Mouse (Mus musculus) heart, postnatal 0 days (tissue): ENCODE measurements at regions not wholly inside any gene's neighbourhood (a gene's known extent, or its start where the extent isn't known, plus 50 kb on each side); places are given as distances from the start of the nearest gene placed in this dataset.

Source experiments
- ATAC-seq: fragments of 200-750 bp; cut with Nextera tagmentation; 2 replicates; pipeline ENCODE4 v1.8.0; 2017; ENCODE audit warnings: low read depth, moderate number of reproducible peaks, moderate library complexity; ENCODE audit not compliant: insufficient read depth
- DNase-seq: peaks from one replicate; pipeline ENCODE4 v3.0.0-alpha.2; 2016; ENCODE audit warnings: low spot score
- H3K27ac ChIP-seq: fragments of 300-500 bp; sonication (generic); 2 replicates; pipeline ENCODE4 v1.5.1; 2014; ENCODE audit warnings: low read depth, mild to moderate bottlenecking
- H3K27me3 ChIP-seq: fragments of 300-500 bp; sonication (generic); 2 replicates; pipeline ENCODE4 v1.6.1; 2014; ENCODE audit warnings: low read length, mixed read lengths; ENCODE audit not compliant: control insufficient read depth, insufficient read depth
- H3K36me3 ChIP-seq: fragments of 300-500 bp; sonication (generic); replicated peaks from 2 replicates; pipeline ENCODE4 v1.6.1; 2014; ENCODE audit warnings: low read length, mixed read lengths; ENCODE audit not compliant: control insufficient read depth, insufficient read depth
- H3K4me1 ChIP-seq: fragments of 300-500 bp; sonication (generic); 2 replicates; pipeline ENCODE4 v1.6.1; 2014; ENCODE audit warnings: antibody characterized with exemption; ENCODE audit not compliant: control insufficient read depth, insufficient read depth
- H3K4me2 ChIP-seq: fragments of 300-500 bp; sonication (generic); 2 replicates; pipeline ENCODE4 v1.6.1; 2014; ENCODE audit warnings: low read depth, mild to moderate bottlenecking, low read length, moderate library complexity
- H3K4me3 ChIP-seq: fragments of 300-500 bp; sonication (generic); 2 replicates; pipeline ENCODE4 v1.5.1; 2014; ENCODE audit warnings: low read depth, low read length
- H3K9ac ChIP-seq: fragments of 300-500 bp; sonication (generic); replicated peaks from 2 replicates; pipeline ENCODE4 v1.6.1; 2014; ENCODE audit warnings: low read depth, low read length, mixed read lengths
- H3K9me3 ChIP-seq: fragments of 300-500 bp; sonication (generic); replicated peaks from 2 replicates; pipeline ENCODE4 v1.6.1; 2016; ENCODE audit warnings: low read length; ENCODE audit not compliant: control insufficient read depth
- CTCF ChIP-seq: IDR thresholded peaks from 2 replicates; pipeline ENCODE4 v1.5.1; 2016; ENCODE audit warnings: antibody characterized with exemption, control low read depth, low read depth
- EP300 ChIP-seq: IDR thresholded peaks from 2 replicates; pipeline ENCODE4 v1.6.1; 2016; ENCODE audit warnings: antibody characterized with exemption, low read depth
- WGBS: fragments of 180-500 bp; shearing (Covaris S2); extraction: QIAGEN DNeasy Blood & Tissue Kit; methylation state at CpG from one replicate; pipeline ENCODE4 v1.1.7; 2014; 5-methylcytosine and 5-hydroxymethylcytosine counted together

GRCm38 (mm10) chr7:51227136-51227535 is 283.7 kb upstream of the Ano5 start:
- ATAC-seq: no peak
- no peak overlapping the region for H3K27ac ChIP-seq
- no peaks in the 10 kb centered on the region for H3K36me3 ChIP-seq
- no peaks in the 10 kb centered on the region for H3K9me3 ChIP-seq
- WGBS: 49% methylated on average over 5 of the region's 5 CpGs
- TF ChIP-seq CTCF: no peak
- TF ChIP-seq EP300: no peak
- no peak for DNase-seq
- H3K4me2 ChIP-seq: no peak overlapping the region
- no peak overlapping the region for H3K9ac ChIP-seq
- no peak overlapping the region for H3K4me3 ChIP-seq
- H3K27me3 ChIP-seq: no peaks in the 10 kb centered on the region
- no peaks in the 10 kb centered on the region for H3K4me1 ChIP-seq

DNA sequence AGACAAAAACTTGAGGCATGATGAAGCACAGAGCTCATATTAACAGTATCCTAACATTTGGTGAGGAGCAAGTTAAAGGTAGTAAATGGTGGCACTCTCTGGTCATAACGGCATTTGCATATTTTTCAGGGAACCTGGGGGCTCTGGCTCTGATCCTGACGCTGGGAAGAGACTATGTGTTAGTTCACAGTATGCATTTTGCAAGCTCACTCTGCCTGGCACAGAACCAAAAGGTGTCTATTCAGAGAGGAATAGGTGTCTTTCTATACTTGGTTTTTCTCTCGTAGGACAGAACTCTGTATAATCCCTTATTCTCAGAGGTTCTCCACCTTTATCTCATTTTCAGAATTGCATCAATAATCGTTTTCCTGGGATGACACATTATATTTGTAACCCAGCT is 276.2 kb upstream of the Ano5 start:
- Histone ChIP-seq H3K9me3 (no peaks in the 10 kb centered on the region), H3K36me3 (no peaks in the 10 kb centered on the region), H3K4me1 (no peaks in the 10 kb centered on the region), H3K27ac (no peak overlapping the region), H3K27me3 (no peaks in the 10 kb centered on the region), H3K4me2 (no peak overlapping the region), H3K4me3 (no peak overlapping the region), H3K9ac (no peak overlapping the region)
- no peak for TF ChIP-seq CTCF
- no peak for TF ChIP-seq EP300
- ATAC-seq (no peak), DNase-seq (no peak)
- 47% methylated on average over 4 of the region's 4 CpGs for WGBS

DNA sequence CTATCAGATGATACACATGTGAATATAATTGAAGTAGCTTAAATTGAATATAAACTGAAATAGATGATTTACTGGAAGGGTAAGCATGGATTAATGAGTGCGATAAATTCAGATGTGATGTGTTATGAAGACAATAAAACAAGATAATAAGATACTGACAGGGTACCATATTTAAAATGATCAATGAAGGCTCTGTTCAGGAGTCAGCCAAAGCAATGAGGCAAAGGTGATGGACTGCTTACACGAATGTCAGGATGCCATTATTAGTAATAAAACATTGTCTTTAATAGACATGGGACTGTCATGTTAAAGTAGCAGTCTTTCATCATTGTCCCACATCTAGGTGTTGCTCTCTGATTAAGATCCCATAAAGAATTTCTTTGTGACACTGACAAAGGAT is 263.1 kb upstream of the Ano5 start:
- Histone ChIP-seq H3K36me3 (no peaks in the 10 kb centered on the region), H3K27ac (no peak overlapping the region), H3K9ac (no peak overlapping the region), H3K27me3 (no peaks in the 10 kb centered on the region), H3K9me3 (no peaks in the 10 kb centered on the region), H3K4me1 (no peaks in the 10 kb centered on the region), H3K4me2 (no peak overlapping the region), H3K4me3 (no peak overlapping the region)
- ATAC-seq: no peak
- TF ChIP-seq EP300 (no peak), CTCF (no peak)
- no peak for DNase-seq
- 61% methylated on average over 2 of the region's 2 CpGs for WGBS

DNA sequence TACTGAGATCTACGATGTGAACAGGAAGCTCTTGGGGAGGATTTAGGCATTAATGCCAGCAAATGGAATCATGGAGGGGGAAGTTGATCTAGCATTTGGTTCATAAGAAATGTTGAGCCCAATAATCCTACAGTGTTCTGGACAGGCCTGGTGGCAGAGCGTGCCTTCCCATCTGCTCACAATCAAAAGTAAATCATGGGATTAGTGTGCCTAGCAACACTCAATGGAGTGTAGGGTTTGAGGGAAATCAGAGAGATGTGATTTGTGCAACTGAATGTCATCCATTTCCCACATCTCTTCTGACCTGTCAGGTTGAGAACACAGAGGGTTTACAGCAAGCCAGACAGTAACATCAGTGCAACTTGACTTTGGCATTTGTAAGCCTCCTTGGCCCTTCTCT is 256.4 kb upstream of the Ano5 start:
- H3K4me2 ChIP-seq: no peak overlapping the region
- no peak overlapping the region for H3K27ac ChIP-seq
- no peak for DNase-seq
- no peaks in the 10 kb centered on the region for H3K27me3 ChIP-seq
- H3K36me3 ChIP-seq: no peaks in the 10 kb centered on the region
- no peaks in the 10 kb centered on the region for H3K4me1 ChIP-seq
- no peak overlapping the region for H3K9ac ChIP-seq
- no peaks in the 10 kb centered on the region for H3K9me3 ChIP-seq
- WGBS: 77% methylated on average over 2 of the region's 2 CpGs
- no peak for ATAC-seq
- H3K4me3 ChIP-seq: no peak overlapping the region
- TF ChIP-seq EP300 (no peak), CTCF (no peak)

DNA sequence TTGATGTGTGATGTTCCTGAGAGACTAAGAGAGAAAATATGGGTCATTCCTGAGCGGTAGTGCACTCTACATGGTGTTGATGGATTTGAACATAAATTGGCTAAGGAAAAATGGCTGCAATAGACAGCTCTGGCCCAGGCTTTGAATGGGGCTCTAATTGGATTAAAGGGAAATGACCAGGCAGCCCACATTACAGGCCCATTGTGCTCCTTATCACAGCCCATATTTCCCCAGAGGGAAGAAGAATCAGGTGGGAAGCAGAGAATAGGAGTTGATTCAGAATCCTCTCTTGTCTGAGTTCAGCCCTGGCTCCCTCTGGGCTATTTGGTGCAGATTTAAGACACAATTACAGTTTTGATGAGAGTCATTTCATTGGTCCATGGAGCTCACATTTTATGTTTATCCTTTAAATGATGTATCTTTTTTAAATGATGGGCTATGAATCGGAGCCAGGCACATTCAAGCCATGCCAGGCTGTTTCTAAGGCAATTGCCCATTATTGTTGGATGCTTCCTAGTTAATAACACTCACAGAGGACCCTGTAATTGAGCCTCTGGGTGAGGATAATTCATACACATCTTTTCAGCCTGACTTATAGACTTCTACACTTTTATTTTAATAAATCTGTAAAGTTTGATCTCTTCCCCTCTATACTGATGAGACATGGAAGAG is 251.5 kb upstream of the Ano5 start:
- Histone ChIP-seq H3K9ac (no peak overlapping the region), H3K4me2 (no peak overlapping the region)
- 69% methylated on average over 2 of the region's 2 CpGs for WGBS

DNA sequence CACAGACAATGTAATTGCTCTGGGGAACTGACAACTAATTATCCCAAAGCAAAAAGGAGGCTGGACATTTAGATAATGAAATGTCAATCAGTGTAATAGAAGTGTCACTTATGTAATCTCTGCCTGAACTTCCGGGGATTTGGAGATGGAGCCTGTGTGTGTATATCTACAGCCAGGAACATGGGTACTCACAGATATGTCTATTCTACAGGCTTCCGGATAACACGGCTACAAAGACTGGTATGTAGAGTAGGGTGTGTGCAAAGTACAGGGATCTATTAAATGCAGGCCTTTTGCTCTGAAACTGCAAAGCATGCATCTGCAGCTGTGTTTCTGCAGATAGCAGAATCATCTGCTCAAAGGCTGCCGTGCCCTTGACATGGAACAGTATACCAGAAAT is 246.7 kb upstream of the Ano5 start:
- H3K36me3 ChIP-seq: no peaks in the 10 kb centered on the region
- no peaks in the 10 kb centered on the region for H3K4me1 ChIP-seq
- H3K9me3 ChIP-seq: no peaks in the 10 kb centered on the region
- H3K4me2 ChIP-seq: no peak overlapping the region
- DNase-seq (no peak), ATAC-seq (no peak)
- no peak overlapping the region for H3K4me3 ChIP-seq
- H3K27me3 ChIP-seq: no peaks in the 10 kb centered on the region
- H3K27ac ChIP-seq: no peak overlapping the region
- no peak overlapping the region for H3K9ac ChIP-seq
- TF ChIP-seq CTCF: no peak
- no peak for TF ChIP-seq EP300
- 43% methylated on average over 4 of the region's 4 CpGs for WGBS

More for the DNA sequence above, 251.5 kb upstream of the Ano5 start:
- Histone ChIP-seq H3K27me3 (no peaks in the 10 kb centered on the region), H3K9me3 (no peaks in the 10 kb centered on the region), H3K4me1 (no peaks in the 10 kb centered on the region), H3K27ac (no peak overlapping the region), H3K4me3 (no peak overlapping the region), H3K36me3 (no peaks in the 10 kb centered on the region)
- TF ChIP-seq EP300 (no peak), CTCF (no peak)
- no peak for DNase-seq
- ATAC-seq: no peak
